Mouse (Mus musculus) natural killer cell, adult 2 months (primary cell): Measurements from ENCODE around the gene Tmtc2.

Experiments used
- DNase-seq, 2 experiments: peaks; one replicate each; pipeline ENCODE4 v3.0.0; 2022; ENCODE audit warnings: low spot score in 2 of 2

The Tmtc2 gene

GRCm38 (mm10) chr10:105168443-105169102, 405.7 kb downstream of the Tmtc2 start:
- DNase-seq = no peak

- DNase-seq = no peak
Observed at GRCm38 (mm10) chr10:105165291-105165690, 409.0 kb downstream of the Tmtc2 start.

GRCm38 (mm10) chr10:105153789-105154188, 420.5 kb downstream of the Tmtc2 start:
- no peak for DNase-seq

DNA sequence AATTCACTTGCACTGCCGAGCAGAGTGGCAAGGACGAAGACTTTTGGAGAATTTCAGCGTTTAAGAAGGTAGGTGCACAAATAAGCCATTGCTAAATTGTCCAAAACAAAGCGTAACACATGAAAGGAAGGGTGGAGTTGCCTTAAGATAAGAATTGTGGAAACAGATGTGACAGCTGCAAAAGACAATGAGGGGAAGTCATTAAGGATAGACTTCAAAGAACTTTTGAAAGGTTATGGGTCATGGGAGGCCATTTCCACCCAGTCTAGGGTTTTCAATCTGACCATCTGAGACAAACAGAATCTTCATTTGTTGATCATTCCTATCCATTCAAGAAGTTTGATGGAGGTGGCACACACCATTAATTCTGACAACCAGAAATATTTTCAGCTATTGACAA, 429.9 kb downstream of the Tmtc2 start:
- no peak for DNase-seq

- no peak for DNase-seq
Observed at GRCm38 (mm10) chr10:105142201-105142600, 432.1 kb downstream of the Tmtc2 start.
